Mouse (Mus musculus) CH12.LX (cell line): Measurements from ENCODE around the gene Sf3b2. TPM values are rescaled to one million over a fixed set of nuclear protein-coding genes. Genes with fewer than 3 reads are reported as not detected.

ENCODE experiments used
- polyA plus RNA-seq: library from polyadenylated mRNA; unstranded; fragments of >175 nt; gene quantifications from 2 replicates; pipeline ENCODE4 v1.2.1, GENCODE M21; 2012; ENCODE audit warnings: low read depth; ENCODE audit not compliant: insufficient read length
- total RNA-seq, 2 experiments: library from RNA; depleted of rRNA; stranded (reverse); fragments of 300-350 nt in 1 of 2; fragments of >200 nt in 1 of 2; gene quantifications; 2 replicates each; pipeline ENCODE4 v1.2.3; 2012 to 2014

The Sf3b2 gene
- total and polyA plus RNA-seq, 3 experiments = 161 to 238 (median 191) TPM

Other genes starting within 250 kb of the Sf3b2 start
Only the 20 nearest of the 26 such genes appear.
- gene Cnih2, start 196.9 kb downstream of the Sf3b2 start, total RNA-seq (2012; rRNA removed) = 0.55 and 0.72 TPM in 2 replicates
- 0.23 TPM in 1 of 2 replicates, not detected in the other for gene Cnih2, start 196.9 kb downstream of the Sf3b2 start, total RNA-seq (2014; rRNA removed)
- gene Cnih2, start 196.9 kb downstream of the Sf3b2 start, polyA plus RNA-seq = 1.7 and 2.2 TPM in 2 replicates
- gene Rab1b, start 188.4 kb downstream of the Sf3b2 start, total RNA-seq (2012; rRNA removed) = 78.4 and 90.6 TPM in 2 replicates
- 76.3 and 88.3 TPM in 2 replicates for gene Rab1b, start 188.4 kb downstream of the Sf3b2 start, total RNA-seq (2014; rRNA removed)
- 80.5 and 87.1 TPM in 2 replicates for gene Rab1b, start 188.4 kb downstream of the Sf3b2 start, polyA plus RNA-seq
- gene Klc2, start 176.9 kb downstream of the Sf3b2 start, total RNA-seq (2012; rRNA removed) = 7.9 and 9.5 TPM in 2 replicates
- gene Klc2, start 176.9 kb downstream of the Sf3b2 start, total RNA-seq (2014; rRNA removed) = 4.8 and 5.9 TPM in 2 replicates
- 9.5 and 12.0 TPM in 2 replicates for gene Klc2, start 176.9 kb downstream of the Sf3b2 start, polyA plus RNA-seq
- gene Pacs1, start 22.3 kb downstream of the Sf3b2 start, total RNA-seq (2012; rRNA removed) = 10.7 and 14.4 TPM in 2 replicates
- 2.0 and 2.4 TPM in 2 replicates for gene Pacs1, start 22.3 kb downstream of the Sf3b2 start, total RNA-seq (2014; rRNA removed)
- 8.9 and 10.1 TPM in 2 replicates for gene Pacs1, start 22.3 kb downstream of the Sf3b2 start, polyA plus RNA-seq
- gene Gal3st3, start 2.9 kb upstream of the Sf3b2 start, total RNA-seq (2012; rRNA removed) = not detected in 2 replicates
- gene Gal3st3, start 2.9 kb upstream of the Sf3b2 start, total RNA-seq (2014; rRNA removed) = not detected in 2 replicates
- not detected in 2 replicates for gene Gal3st3, start 2.9 kb upstream of the Sf3b2 start, polyA plus RNA-seq
- gene Catsper1, start 40.3 kb upstream of the Sf3b2 start, total RNA-seq (2012; rRNA removed) = not detected in 2 replicates
- not detected in 2 replicates for gene Catsper1, start 40.3 kb upstream of the Sf3b2 start, total RNA-seq (2014; rRNA removed)
- gene Catsper1, start 40.3 kb upstream of the Sf3b2 start, polyA plus RNA-seq = not detected in 2 replicates
- gene Cst6, start 54.1 kb upstream of the Sf3b2 start, total RNA-seq (2012; rRNA removed) = 1.9 and 3.5 TPM in 2 replicates
- gene Cst6, start 54.1 kb upstream of the Sf3b2 start, total RNA-seq (2014; rRNA removed) = not detected in 2 replicates
- not detected in 2 replicates for gene Cst6, start 54.1 kb upstream of the Sf3b2 start, polyA plus RNA-seq
- 68.4 and 82.5 TPM in 2 replicates for gene Eif1ad, start 71.3 kb upstream of the Sf3b2 start, total RNA-seq (2012; rRNA removed)
- 79.3 and 86.0 TPM in 2 replicates for gene Eif1ad, start 71.3 kb upstream of the Sf3b2 start, total RNA-seq (2014; rRNA removed)
- 97.7 and 98.8 TPM in 2 replicates for gene Eif1ad, start 71.3 kb upstream of the Sf3b2 start, polyA plus RNA-seq
- gene Banf1, start 71.7 kb upstream of the Sf3b2 start, total RNA-seq (2012; rRNA removed) = 161 and 176 TPM in 2 replicates
- 212 and 273 TPM in 2 replicates for gene Banf1, start 71.7 kb upstream of the Sf3b2 start, total RNA-seq (2014; rRNA removed)
- gene Banf1, start 71.7 kb upstream of the Sf3b2 start, polyA plus RNA-seq = 450 and 496 TPM in 2 replicates
- 78.3 and 85.8 TPM in 2 replicates for gene Sart1, start 93.2 kb upstream of the Sf3b2 start, total RNA-seq (2012; rRNA removed)
- gene Sart1, start 93.2 kb upstream of the Sf3b2 start, total RNA-seq (2014; rRNA removed) = 46.7 and 47.7 TPM in 2 replicates
- gene Sart1, start 93.2 kb upstream of the Sf3b2 start, polyA plus RNA-seq = 104 and 132 TPM in 2 replicates
- 0.80 and 0.89 TPM in 2 replicates for gene Tsga10ip, start 107.1 kb upstream of the Sf3b2 start, total RNA-seq (2012; rRNA removed)
- 0.14 TPM in 1 of 2 replicates, not detected in the other for gene Tsga10ip, start 107.1 kb upstream of the Sf3b2 start, total RNA-seq (2014; rRNA removed)
- 0.87 and 1.0 TPM in 2 replicates for gene Tsga10ip, start 107.1 kb upstream of the Sf3b2 start, polyA plus RNA-seq
- 142 and 143 TPM in 2 replicates for gene Drap1, start 129.5 kb upstream of the Sf3b2 start, total RNA-seq (2012; rRNA removed)
- gene Drap1, start 129.5 kb upstream of the Sf3b2 start, total RNA-seq (2014; rRNA removed) = 73.3 and 86.7 TPM in 2 replicates
- 180 and 215 TPM in 2 replicates for gene Drap1, start 129.5 kb upstream of the Sf3b2 start, polyA plus RNA-seq
- gene AI837181, start 129.7 kb upstream of the Sf3b2 start, total RNA-seq (2012; rRNA removed) = 8.6 and 9.8 TPM in 2 replicates
- gene AI837181, start 129.7 kb upstream of the Sf3b2 start, total RNA-seq (2014; rRNA removed) = 19.3 and 22.0 TPM in 2 replicates
- 20.7 and 25.1 TPM in 2 replicates for gene AI837181, start 129.7 kb upstream of the Sf3b2 start, polyA plus RNA-seq
- gene Fosl1, start 152.1 kb upstream of the Sf3b2 start, total RNA-seq (2012; rRNA removed) = not detected in 2 replicates
- not detected in 2 replicates for gene Fosl1, start 152.1 kb upstream of the Sf3b2 start, total RNA-seq (2014; rRNA removed)
- gene Fosl1, start 152.1 kb upstream of the Sf3b2 start, polyA plus RNA-seq = not detected in 2 replicates
- 4.2 and 4.8 TPM in 2 replicates for gene Ccdc85b, start 162.4 kb upstream of the Sf3b2 start, total RNA-seq (2012; rRNA removed)
- gene Ccdc85b, start 162.4 kb upstream of the Sf3b2 start, total RNA-seq (2014; rRNA removed) = 2.0 and 2.1 TPM in 2 replicates
- 4.1 and 5.0 TPM in 2 replicates for gene Ccdc85b, start 162.4 kb upstream of the Sf3b2 start, polyA plus RNA-seq
- 37.5 and 43.0 TPM in 2 replicates for gene Fibp, start 165.2 kb upstream of the Sf3b2 start, total RNA-seq (2012; rRNA removed)
- gene Fibp, start 165.2 kb upstream of the Sf3b2 start, total RNA-seq (2014; rRNA removed) = 23.9 and 29.1 TPM in 2 replicates
- gene Fibp, start 165.2 kb upstream of the Sf3b2 start, polyA plus RNA-seq = 52.4 and 74.9 TPM in 2 replicates
- 0.38 TPM in 2 replicates for gene Ctsw, start 173.1 kb upstream of the Sf3b2 start, total RNA-seq (2012; rRNA removed)
- gene Ctsw, start 173.1 kb upstream of the Sf3b2 start, total RNA-seq (2014; rRNA removed) = 0.23 TPM in 1 of 2 replicates, not detected in the other
- gene Ctsw, start 173.1 kb upstream of the Sf3b2 start, polyA plus RNA-seq = 0.60 and 1.1 TPM in 2 replicates
- 0.51 and 0.59 TPM in 2 replicates for gene Efemp2, start 178.5 kb upstream of the Sf3b2 start, total RNA-seq (2012; rRNA removed)
- not detected in 2 replicates for gene Efemp2, start 178.5 kb upstream of the Sf3b2 start, total RNA-seq (2014; rRNA removed)
- 0.50 and 1.5 TPM in 2 replicates for gene Efemp2, start 178.5 kb upstream of the Sf3b2 start, polyA plus RNA-seq
- 28.8 and 31.1 TPM in 2 replicates for gene Mus81, start 192.9 kb upstream of the Sf3b2 start, total RNA-seq (2012; rRNA removed)
- gene Mus81, start 192.9 kb upstream of the Sf3b2 start, total RNA-seq (2014; rRNA removed) = 18.0 and 20.4 TPM in 2 replicates
- 29.3 and 30.2 TPM in 2 replicates for gene Mus81, start 192.9 kb upstream of the Sf3b2 start, polyA plus RNA-seq
- 818 and 982 TPM in 2 replicates for gene Cfl1, start 195.0 kb upstream of the Sf3b2 start, total RNA-seq (2012; rRNA removed)
- 932 and 999 TPM in 2 replicates for gene Cfl1, start 195.0 kb upstream of the Sf3b2 start, total RNA-seq (2014; rRNA removed)
- gene Cfl1, start 195.0 kb upstream of the Sf3b2 start, polyA plus RNA-seq = 1,768 and 1,993 TPM in 2 replicates